Mouse (Mus musculus) lung, adult 10 weeks (tissue): Measurements from ENCODE around the gene Arap2. TPM values are rescaled to one million over a fixed set of nuclear protein-coding genes. Genes with fewer than 3 reads are reported as not detected.

Experiments
- polyA plus RNA-seq: library from polyadenylated mRNA; stranded (reverse); fragments of 350-450 nt; fragmentation: Illumina TruSeq; extraction: RNeasy Lipid Tissue Mini Kit (QIAGEN cat#74804); gene quantifications from one replicate; pipeline ENCODE4 v1.2.3, GENCODE M21; 2014; ENCODE audit warnings: low read depth, low replicate concordance; ENCODE audit not compliant: insufficient read depth

Gene Arap2
- polyA plus RNA-seq: 23.1 TPM

DNA sequence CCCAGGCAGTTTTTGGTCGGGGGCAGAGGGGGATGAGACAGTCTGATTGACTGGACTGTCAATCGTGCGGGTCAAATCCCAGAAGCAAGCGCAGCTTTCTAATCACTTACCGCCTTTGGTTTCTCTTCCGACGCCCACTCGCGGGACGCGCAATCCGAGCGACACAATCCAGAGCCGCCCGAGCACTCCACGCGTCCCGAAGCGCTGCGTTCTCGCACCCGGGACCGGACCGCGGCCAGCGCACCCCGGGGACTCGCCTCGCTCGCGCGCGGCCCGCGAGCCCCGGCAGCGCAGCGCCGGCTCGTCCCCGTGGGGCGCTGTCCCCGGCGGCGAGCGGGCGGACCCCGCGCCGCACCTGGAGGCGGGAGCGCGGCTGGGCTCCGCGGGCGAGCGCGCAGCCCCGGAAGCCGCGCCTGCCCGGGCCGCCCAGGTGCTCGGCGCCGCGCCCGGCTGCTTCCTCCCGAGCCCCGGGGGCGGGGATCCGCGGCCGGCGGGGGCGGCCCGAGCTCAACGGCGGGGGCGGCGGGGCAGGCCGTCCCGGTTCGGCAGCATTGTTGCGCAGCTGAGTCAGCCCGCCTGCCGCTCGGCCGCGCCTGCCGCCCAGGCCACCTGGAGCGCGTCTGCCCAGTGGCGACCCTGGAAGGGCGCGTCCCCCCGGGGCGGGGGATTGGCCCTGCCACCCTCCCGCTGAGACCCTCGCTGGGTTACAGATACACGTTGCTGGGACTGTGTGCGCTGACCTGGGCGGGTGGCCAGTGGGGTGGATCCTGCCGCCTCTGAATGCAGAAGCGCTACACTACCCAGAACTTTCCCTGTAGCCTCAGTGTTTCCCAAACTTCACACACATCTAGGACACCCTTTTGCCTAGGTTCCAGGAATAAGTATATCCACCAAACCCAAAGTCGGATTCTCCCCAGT lies at the start of gene Arap2:
TSS of gene Arap2 (minus strand) at position 376 of the 918 bp plus-strand sequence.

DNA sequence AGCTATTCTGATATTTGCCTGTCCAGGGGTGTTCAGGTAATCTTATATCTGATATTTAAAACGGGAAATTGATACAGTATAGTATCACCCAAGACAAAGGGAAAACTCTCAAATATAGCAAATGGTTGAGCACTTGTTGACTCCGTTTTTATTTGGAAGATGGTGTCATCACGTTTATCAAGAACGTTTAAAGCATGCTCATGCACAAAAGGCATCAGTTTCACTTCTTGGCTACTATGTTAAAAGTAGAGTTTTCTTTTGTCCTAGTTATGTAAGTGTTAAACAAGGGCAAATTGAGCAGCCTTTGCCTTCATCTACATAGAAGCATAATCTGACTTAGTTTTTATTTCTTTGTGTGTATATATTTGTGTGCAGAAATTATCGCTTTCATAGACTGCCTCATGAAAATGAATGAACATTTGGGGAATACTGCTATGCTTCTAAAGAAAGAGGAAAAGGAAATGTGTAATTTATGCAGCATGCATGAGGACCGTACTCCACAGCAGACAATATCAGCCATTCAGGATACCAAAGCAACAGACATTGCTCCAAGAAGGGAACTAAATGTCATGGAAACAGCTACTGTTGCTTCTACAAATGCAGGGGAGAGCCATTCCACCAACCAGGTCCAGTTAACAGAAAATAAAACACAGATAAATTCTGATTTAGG lies 47.6 kb upstream of the Arap2 start, which contains the start of gene Dthd1:
TSS of gene Dthd1 (plus strand) at position 422 of the 670 bp plus-strand sequence.

Other genes with a start within 250 kb of the Arap2 start
- not detected for gene Dthd1, start 47.7 kb upstream of the Arap2 start, polyA plus RNA-seq